Mouse (Mus musculus) cerebellum, adult 2 months (tissue): ENCODE measurements at regions not wholly inside any gene's neighbourhood (a gene's known extent, or its start where the extent isn't known, plus 50 kb on each side); places are given as distances from the start of the nearest gene placed in this dataset.

Experiments used
- CTCF ChIP-seq: fragments of 200-500 bp; IDR thresholded peaks from 2 replicates; pipeline ENCODE4 v1.5.1; 2011; ENCODE audit warnings: low read depth, mild to moderate bottlenecking, control low read depth, low read length, moderate library complexity, borderline replicate concordance; ENCODE audit not compliant: insufficient read depth
- POLR2A ChIP-seq: fragments of 200-500 bp; IDR thresholded peaks from 2 replicates; pipeline ENCODE4 v1.6.1; 2011; ENCODE audit warnings: low read length, control low read depth, borderline replicate concordance; ENCODE audit not compliant: insufficient read depth

DNA sequence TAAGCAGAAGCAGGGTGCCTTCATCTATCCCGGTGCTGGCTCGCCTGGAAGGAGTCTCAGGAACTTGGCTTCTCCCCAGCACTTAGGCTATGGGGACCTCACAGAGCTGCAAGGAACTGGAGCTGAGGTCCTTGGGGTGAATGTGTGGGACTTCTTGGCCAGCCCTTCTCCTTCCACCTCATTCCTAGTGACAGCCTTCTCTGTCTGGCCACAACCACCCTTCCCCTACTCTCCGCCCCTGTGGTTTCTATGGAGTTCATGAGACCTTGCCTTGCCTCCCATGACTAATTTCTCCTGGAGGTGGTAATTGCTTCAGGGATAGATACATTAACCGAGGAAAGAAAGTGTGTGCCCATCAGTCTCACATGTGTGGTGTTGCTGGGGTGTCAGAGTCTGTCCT lies 67.9 kb upstream of the Tram2 start:
- no peak for TF ChIP-seq POLR2A
- no peak for TF ChIP-seq CTCF
